Mouse (Mus musculus): Measurements from ENCODE around the gene Zfp646. TPM values are rescaled to one million over a fixed set of nuclear protein-coding genes. Genes with fewer than 3 reads are reported as not detected.

Gene Zfp646
- 5.3 and 5.5 TPM in 2 replicates for polyA plus RNA-seq (2012; rRNA removed)

GRCm38 (mm10) chr7:127876041-127876466 is at the start of gene Zfp646:
Zfp646 (plus strand) TSS chr7:127876221.

GRCm38 (mm10) chr7:127876467-127877348 is 687 bp downstream of the Zfp646 start, which contains the start of gene Zfp668:
Zfp668 (minus strand) TSS chr7:127876828.

GRCm38 (mm10) chr7:127890798-127891197 is 14.8 kb downstream of the Zfp646 start, which contains the start of gene Prss53:
Prss53 (minus strand) TSS chr7:127890970.

GRCm38 (mm10) chr7:127895442-127895841 is 19.4 kb downstream of the Zfp646 start, which contains the start of the genes Gm21974 and Vkorc1:
Gm21974 (minus strand) TSS chr7:127895454.
Vkorc1 (minus strand) TSS chr7:127895617.

GRCm38 (mm10) chr7:127903971-127904796 is 28.2 kb downstream of the Zfp646 start, which contains the start of gene Bckdk:
Bckdk (plus strand) TSS chr7:127904082.

GRCm38 (mm10) chr7:127912190-127912871 is 36.3 kb downstream of the Zfp646 start, which contains the start of gene Kat8:
Kat8 (plus strand) TSS chr7:127912516.

GRCm38 (mm10) chr7:127929923-127930322 is 53.9 kb downstream of the Zfp646 start, which contains the start of gene Prss8:
Prss8 (minus strand) TSS chr7:127930104.

Other genes with a start within 250 kb of the Zfp646 start
- gene Bcl7c, start 167.3 kb upstream of the Zfp646 start, polyA plus RNA-seq (2012; rRNA removed): 12.7 and 12.9 TPM in 2 replicates
- 6.2 and 6.4 TPM in 2 replicates for gene Ctf1, start 163.5 kb upstream of the Zfp646 start, polyA plus RNA-seq (2012; rRNA removed)
- not detected in 2 replicates for gene Ctf2, start 144.1 kb upstream of the Zfp646 start, polyA plus RNA-seq (2012; rRNA removed)
- 5.1 and 5.4 TPM in 2 replicates for gene Fbxl19, start 131.7 kb upstream of the Zfp646 start, polyA plus RNA-seq (2012; rRNA removed)
- gene Orai3, start 106.4 kb upstream of the Zfp646 start, polyA plus RNA-seq (2012; rRNA removed): 11.4 and 12.1 TPM in 2 replicates
- gene Setd1a, start 99.6 kb upstream of the Zfp646 start, polyA plus RNA-seq (2012; rRNA removed): 3.8 and 4.8 TPM in 2 replicates
- 0.12 TPM in 1 of 2 replicates, not detected in the other for gene Gm49388, start 90.6 kb upstream of the Zfp646 start, polyA plus RNA-seq (2012; rRNA removed)
- 228 and 255 TPM in 2 replicates for gene Hsd3b7, start 75.6 kb upstream of the Zfp646 start, polyA plus RNA-seq (2012; rRNA removed)
- 39.6 and 41.1 TPM in 2 replicates for gene Stx4a, start 51.9 kb upstream of the Zfp646 start, polyA plus RNA-seq (2012; rRNA removed)
- 2.5 and 2.9 TPM in 2 replicates for gene Stx1b, start 51.7 kb upstream of the Zfp646 start, polyA plus RNA-seq (2012; rRNA removed)
- 1.7 and 1.9 TPM in 2 replicates for gene Zfp668, start 607 bp downstream of the Zfp646 start, polyA plus RNA-seq (2012; rRNA removed)
- gene Prss53, start 14.7 kb downstream of the Zfp646 start, polyA plus RNA-seq (2012; rRNA removed): 1.8 and 1.9 TPM in 2 replicates
- gene Gm21974, start 19.2 kb downstream of the Zfp646 start, polyA plus RNA-seq (2012; rRNA removed): not detected in 2 replicates
- gene Vkorc1, start 19.4 kb downstream of the Zfp646 start, polyA plus RNA-seq (2012; rRNA removed): 384 and 432 TPM in 2 replicates
- gene Bckdk, start 27.9 kb downstream of the Zfp646 start, polyA plus RNA-seq (2012; rRNA removed): 21.6 TPM in 2 replicates
- gene Kat8, start 36.3 kb downstream of the Zfp646 start, polyA plus RNA-seq (2012; rRNA removed): 11.1 and 11.5 TPM in 2 replicates
- gene Prss8, start 53.9 kb downstream of the Zfp646 start, polyA plus RNA-seq (2012; rRNA removed): 24.5 and 29.4 TPM in 2 replicates
- 3.5 and 4.0 TPM in 2 replicates for gene Prss36, start 70.5 kb downstream of the Zfp646 start, polyA plus RNA-seq (2012; rRNA removed)
- 203 and 208 TPM in 2 replicates for gene Fus, start 91.2 kb downstream of the Zfp646 start, polyA plus RNA-seq (2012; rRNA removed)
- 17.8 and 18.5 TPM in 2 replicates for gene Pycard, start 117.6 kb downstream of the Zfp646 start, polyA plus RNA-seq (2012; rRNA removed)
- 0.07 TPM in 2 replicates for gene Trim72, start 127.7 kb downstream of the Zfp646 start, polyA plus RNA-seq (2012; rRNA removed)
- gene Itgam, start 186.4 kb downstream of the Zfp646 start, polyA plus RNA-seq (2012; rRNA removed): 11.7 and 16.8 TPM in 2 replicates
- gene Gm49368, start 186.5 kb downstream of the Zfp646 start, polyA plus RNA-seq (2012; rRNA removed): 0.12 and 0.17 TPM in 2 replicates